Mouse (Mus musculus) forelimb bud, embryonic 11.5 days (tissue): ENCODE data around the gene Sptan1.

Experiments used
- DNase-seq: peaks from one replicate; pipeline ENCODE4 v3.0.0-alpha.2; 2012; ENCODE audit warnings: low read depth, low spot score

Sptan1 gene

GRCm38 (mm10) chr2:30058418-30058817 is 93.1 kb downstream of the Sptan1 start:
- DNase-seq, result no peak

GRCm38 (mm10) chr2:30061215-30062166 is 96.1 kb downstream of the Sptan1 start:
- peak; percentile 74 for DNase-seq

- DNase-seq, result peak; percentile 73
Observed at GRCm38 (mm10) chr2:30062249-30063093, 97.1 kb downstream of the Sptan1 start.

GRCm38 (mm10) chr2:30063235-30063634 is 97.9 kb downstream of the Sptan1 start:
- no peak for DNase-seq

GRCm38 (mm10) chr2:30063791-30064190 is 98.4 kb downstream of the Sptan1 start:
- no peak for DNase-seq

GRCm38 (mm10) chr2:30064298-30064697 is 98.9 kb downstream of the Sptan1 start:
- DNase-seq, result no peak

GRCm38 (mm10) chr2:30066046-30066901 is 100.9 kb downstream of the Sptan1 start:
- peak; percentile 96 for DNase-seq

GRCm38 (mm10) chr2:30067031-30067888 is 101.9 kb downstream of the Sptan1 start:
- DNase-seq, result no peak

GRCm38 (mm10) chr2:30067962-30068361 is 102.6 kb downstream of the Sptan1 start:
- DNase-seq, result no peak

GRCm38 (mm10) chr2:30072875-30073274 is 107.5 kb downstream of the Sptan1 start:
- no peak for DNase-seq

GRCm38 (mm10) chr2:30073285-30073684 is 107.9 kb downstream of the Sptan1 start:
- no peak for DNase-seq

GRCm38 (mm10) chr2:30075625-30076024 is 110.3 kb downstream of the Sptan1 start:
- no peak for DNase-seq

- no peak for DNase-seq
Observed at GRCm38 (mm10) chr2:30076439-30076838, 111.1 kb downstream of the Sptan1 start.

- no peak for DNase-seq
Observed at GRCm38 (mm10) chr2:30076959-30077358, 111.6 kb downstream of the Sptan1 start.

- DNase-seq, result peak; percentile 89
Observed at GRCm38 (mm10) chr2:30077502-30078348, 112.4 kb downstream of the Sptan1 start, which contains the start of gene Pkn3. Pkn3 (plus strand) TSS chr2:30077684.

GRCm38 (mm10) chr2:30078349-30078712 is 113.0 kb downstream of the Sptan1 start:
- DNase-seq, result no peak

- DNase-seq, result no peak
Observed at GRCm38 (mm10) chr2:30078760-30079159, 113.4 kb downstream of the Sptan1 start.

GRCm38 (mm10) chr2:30080181-30080800 is 114.9 kb downstream of the Sptan1 start:
- no peak for DNase-seq
